Mouse (Mus musculus) MEL (cell line): ENCODE data around the gene Tarsl2. TPM values are rescaled to one million over a fixed set of nuclear protein-coding genes. Genes with fewer than 3 reads are reported as not detected.

Experiments
- DNase-seq: peaks from one replicate; pipeline ENCODE4 v3.0.0; 2011; ENCODE audit warnings: low read depth, low spot score
- H3K27ac ChIP-seq: 2 replicates; pipeline ENCODE4 v1.5.1; 2012; ENCODE audit warnings: low read depth, mild to moderate bottlenecking, control low read depth, low read length, moderate library complexity; ENCODE audit not compliant: control insufficient read depth
- H3K27me3 ChIP-seq, 2 experiments: fragments of 150-350 bp in 1 of 2; sonication (generic) in 1 of 2; 2 replicates each; pipeline ENCODE4 v1.6.1; 2012; ENCODE audit warnings: low read length in 2 of 2, mild to moderate bottlenecking in 2 of 2, improper control_type of control experiment in 1 of 2, moderate library complexity in 1 of 2; ENCODE audit not compliant: insufficient read depth in 2 of 2, control insufficient read depth in 1 of 2
- H3K36me3 ChIP-seq, 2 experiments: 2 replicates each; pipeline ENCODE4 v1.6.1; 2012 to 2014; ENCODE audit warnings: low read length in 2 of 2, improper control_type of control experiment in 1 of 2, inconsistent platforms in 1 of 2, mild to moderate bottlenecking in 1 of 2; ENCODE audit not compliant: insufficient read depth in 2 of 2, control insufficient read depth in 1 of 2
- H3K4me1 ChIP-seq, 2 experiments: fragments of 150-350 bp in 1 of 2; sonication (generic) in 1 of 2; 2 replicates each; pipeline ENCODE4 v1.6.1; 2012; ENCODE audit warnings: low read length in 2 of 2, improper control_type of control experiment in 1 of 2, mild to moderate bottlenecking in 1 of 2; ENCODE audit not compliant: insufficient read depth in 2 of 2, control insufficient read depth in 1 of 2
- H3K4me3 ChIP-seq, 2 experiments: fragments of 150-350 bp in 1 of 2; sonication (generic) in 1 of 2; 2 replicates each; pipeline ENCODE4 v1.5.1; 2012; ENCODE audit warnings: low read depth in 2 of 2, low read length in 2 of 2, mild to moderate bottlenecking in 2 of 2, moderate library complexity in 2 of 2, control low read depth in 1 of 2, improper control_type of control experiment in 1 of 2; ENCODE audit not compliant: control insufficient read depth in 1 of 2, insufficient read depth in 1 of 2
- H3K79me2 ChIP-seq: 2 replicates; pipeline ENCODE4 v1.6.1; 2012; ENCODE audit warnings: mild to moderate bottlenecking, low read length, moderate library complexity; ENCODE audit not compliant: control insufficient read depth, poor library complexity, insufficient read depth
- H3K9ac ChIP-seq: 2 replicates; pipeline ENCODE4 v1.6.1; 2012; ENCODE audit warnings: low read depth, mild to moderate bottlenecking, control low read depth, low read length, moderate library complexity; ENCODE audit not compliant: control insufficient read depth, poor library complexity, severe bottlenecking
- H3K9me3 ChIP-seq: fragments of 150-350 bp; sonication (generic); replicated peaks from 2 replicates; pipeline ENCODE4 v1.6.1; 2012; ENCODE audit warnings: mild to moderate bottlenecking, low read length, improper control_type of control experiment, moderate library complexity; ENCODE audit not compliant: insufficient read depth
- BHLHE40 ChIP-seq: IDR thresholded peaks from 2 replicates; pipeline ENCODE4 v1.6.1; 2012; ENCODE audit warnings: low read depth, mild to moderate bottlenecking, inconsistent platforms, low read length, improper control_type of control experiment, borderline replicate concordance
- CHD2 ChIP-seq: IDR thresholded peaks from 2 replicates; pipeline ENCODE4 v1.6.1; 2011; ENCODE audit warnings: low read length, improper control_type of control experiment
- ETS1 ChIP-seq: IDR thresholded peaks from 2 replicates; pipeline ENCODE4 v1.6.1; 2012; ENCODE audit warnings: low read depth, mild to moderate bottlenecking, inconsistent platforms, low read length, improper control_type of control experiment, moderate library complexity
- GABPA ChIP-seq: IDR thresholded peaks from 2 replicates; pipeline ENCODE4 v1.6.1; 2012; ENCODE audit warnings: low read depth, mild to moderate bottlenecking, inconsistent platforms, low read length, improper control_type of control experiment, moderate library complexity
- GATA1 ChIP-seq: IDR thresholded peaks from 2 replicates; pipeline ENCODE4 v1.6.1; 2011; ENCODE audit warnings: low read depth, low read length, improper control_type of control experiment
- HCFC1 ChIP-seq: IDR thresholded peaks from 2 replicates; pipeline ENCODE4 v1.6.1; 2012; ENCODE audit warnings: low read depth, mild to moderate bottlenecking, inconsistent platforms, low read length, improper control_type of control experiment, moderate library complexity
- JUND ChIP-seq: IDR thresholded peaks from 2 replicates; pipeline ENCODE4 v1.6.1; 2011; ENCODE audit warnings: low read depth, mild to moderate bottlenecking, improper control_type of control experiment, low read length
- MAFK ChIP-seq: IDR thresholded peaks from 2 replicates; pipeline ENCODE4 v1.6.1; 2011; ENCODE audit warnings: low read depth, mild to moderate bottlenecking, low read length, improper control_type of control experiment, borderline replicate concordance
- MAZ ChIP-seq: IDR thresholded peaks from 2 replicates; pipeline ENCODE4 v1.6.1; 2012; ENCODE audit warnings: low read depth, mild to moderate bottlenecking, inconsistent platforms, low read length, improper control_type of control experiment
- MEF2A ChIP-seq: IDR thresholded peaks from 2 replicates; pipeline ENCODE4 v1.6.1; 2014; ENCODE audit warnings: low read depth, mild to moderate bottlenecking, inconsistent platforms, low read length, improper control_type of control experiment; ENCODE audit not compliant: poor library complexity, insufficient replicate concordance, severe bottlenecking; ENCODE audit errors: extremely low read depth
- MYB ChIP-seq: IDR thresholded peaks from 2 replicates; pipeline ENCODE4 v1.6.1; 2011; ENCODE audit warnings: mild to moderate bottlenecking, low read depth, low read length, improper control_type of control experiment
- NELFE ChIP-seq: IDR thresholded peaks from 2 replicates; pipeline ENCODE4 v1.6.1; 2011; ENCODE audit warnings: low read depth, low read length, improper control_type of control experiment
- POLR2A ChIP-seq, 2 experiments: IDR thresholded peaks; 2 replicates each; pipeline ENCODE4 v1.6.1; 2011 to 2012; ENCODE audit warnings: low read length in 2 of 2, mild to moderate bottlenecking in 2 of 2, control low read depth in 1 of 2, improper control_type of control experiment in 1 of 2, low read depth in 1 of 2, moderate library complexity in 1 of 2; ENCODE audit not compliant: control insufficient read depth in 1 of 2, insufficient read depth in 1 of 2, poor library complexity in 1 of 2
- POLR2AphosphoS5 ChIP-seq: IDR thresholded peaks from 2 replicates; pipeline ENCODE4 v1.6.1; 2012; ENCODE audit warnings: low read depth, borderline replicate concordance, mild to moderate bottlenecking, inconsistent platforms, low read length, moderate library complexity, mixed read lengths
- RAD21 ChIP-seq: IDR thresholded peaks from 2 replicates; pipeline ENCODE4 v1.6.1; 2011; ENCODE audit warnings: mild to moderate bottlenecking, low read depth, low read length, improper control_type of control experiment
- RCOR1 ChIP-seq: IDR thresholded peaks from 2 replicates; pipeline ENCODE4 v1.6.1; 2012; ENCODE audit warnings: low read depth, mild to moderate bottlenecking, inconsistent platforms, low read length, improper control_type of control experiment
- SIN3A ChIP-seq: IDR thresholded peaks from 2 replicates; pipeline ENCODE4 v1.6.1; 2012; ENCODE audit warnings: low read length, improper control_type of control experiment, inconsistent platforms
- TCF12 ChIP-seq: IDR thresholded peaks from 2 replicates; pipeline ENCODE4 v1.6.1; 2014; ENCODE audit warnings: low read depth, mild to moderate bottlenecking, inconsistent platforms, low read length, improper control_type of control experiment, moderate library complexity
- UBTF ChIP-seq: IDR thresholded peaks from 2 replicates; pipeline ENCODE4 v1.6.1; 2012; ENCODE audit warnings: low read depth, mild to moderate bottlenecking, inconsistent platforms, low read length, improper control_type of control experiment, moderate library complexity, borderline replicate concordance; ENCODE audit not compliant: insufficient read depth
- USF2 ChIP-seq, 2 experiments: IDR thresholded peaks; 2 replicates each; pipeline ENCODE4 v1.6.1; 2011 to 2012; ENCODE audit warnings: improper control_type of control experiment in 2 of 2, low read length in 2 of 2, borderline replicate concordance in 1 of 2, inconsistent platforms in 1 of 2, low read depth in 1 of 2, mild to moderate bottlenecking in 1 of 2; ENCODE audit not compliant: insufficient read depth in 1 of 2
- ZNF384 ChIP-seq: IDR thresholded peaks from 2 replicates; pipeline ENCODE4 v1.6.1; 2012; ENCODE audit warnings: low read depth, mild to moderate bottlenecking, inconsistent platforms, low read length, improper control_type of control experiment
- polyA plus RNA-seq, 2 experiments: library from polyadenylated mRNA; stranded (reverse) in 1 of 2; unstranded in 1 of 2; fragments of >175 nt in 1 of 2; fragments of >200 nt in 1 of 2; gene quantifications; 2 replicates each; pipeline versions ENCODE4 v1.2.1 to v1.2.4; 2012; ENCODE audit warnings: low replicate concordance in 2 of 2, low read depth in 1 of 2; ENCODE audit not compliant: insufficient read length in 2 of 2, insufficient read depth in 1 of 2, missing spikeins in 1 of 2
- total RNA-seq: library from RNA; depleted of rRNA; stranded (reverse); fragments of 300-350 nt; gene quantifications from 2 replicates; pipeline ENCODE4 v1.2.3, GENCODE M21; 2012

Tarsl2 gene
- total and polyA plus RNA-seq, 3 experiments: 18.7 to 26.3 TPM; not detected in 1

DNA sequence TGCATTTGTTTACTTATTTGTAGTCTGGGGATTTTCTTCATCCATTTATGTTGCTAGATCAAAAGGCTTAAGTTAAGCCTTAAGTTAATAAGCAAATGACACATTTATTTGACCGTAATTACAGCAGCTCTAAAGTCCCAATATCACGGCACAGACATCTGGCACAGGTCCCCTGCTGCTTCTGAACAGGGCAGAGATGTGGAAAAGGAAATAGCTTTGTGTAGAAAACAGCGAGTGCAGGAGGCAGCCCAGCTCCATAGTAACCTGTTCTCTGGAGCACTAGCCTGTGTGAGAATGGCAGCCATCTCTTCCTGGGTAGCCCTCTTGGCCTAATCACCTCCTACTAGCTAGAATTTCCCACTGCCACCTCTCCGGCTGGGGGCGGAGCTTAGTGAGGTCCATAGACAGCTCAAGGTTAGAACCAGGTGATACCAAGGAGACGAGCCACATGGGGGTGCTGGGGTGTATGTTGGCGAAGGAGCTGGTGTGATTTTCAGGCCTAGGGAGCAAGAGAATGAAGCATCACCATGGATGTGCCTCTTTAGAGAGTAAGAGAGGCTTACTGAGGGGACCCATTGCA, 39.6 kb downstream of the Tarsl2 start:
- no peaks in the 10 kb centered on the region for H3K27me3 ChIP-seq
- no peak for DNase-seq
- TF ChIP-seq MEF2A (no peak), MAZ (no peak), RCOR1 (no peak), JUND (no peak), POLR2A (IDR thresholded peaks at IDR 0.05; ENCODE audit: control insufficient read depth in 1 of 2, insufficient read depth in 1 of 2, low read depth in 1 of 2, low read length in 2 of 2, poor library complexity in 1 of 2) (no peak), MAFK (no peak), ZNF384 (no peak), USF2 (IDR thresholded peaks at IDR 0.05; ENCODE audit: borderline replicate concordance in 1 of 2, insufficient read depth in 1 of 2, low read depth in 1 of 2, low read length in 2 of 2) (no peak), BHLHE40 (no peak)
- peaks cover 0 to under 1% of the 10 kb centered on the region in 2 experiments; a peak in 1 of 4 replicates for H3K36me3 ChIP-seq
- H3K9me3 ChIP-seq: no peaks in the 10 kb centered on the region
- H3K4me3 ChIP-seq: no peak overlapping the region
- H3K27ac ChIP-seq: no peak overlapping the region
- H3K9ac ChIP-seq: no peak overlapping the region
- no peaks in the 10 kb centered on the region for H3K79me2 ChIP-seq
- no peaks in the 10 kb centered on the region for H3K4me1 ChIP-seq

DNA sequence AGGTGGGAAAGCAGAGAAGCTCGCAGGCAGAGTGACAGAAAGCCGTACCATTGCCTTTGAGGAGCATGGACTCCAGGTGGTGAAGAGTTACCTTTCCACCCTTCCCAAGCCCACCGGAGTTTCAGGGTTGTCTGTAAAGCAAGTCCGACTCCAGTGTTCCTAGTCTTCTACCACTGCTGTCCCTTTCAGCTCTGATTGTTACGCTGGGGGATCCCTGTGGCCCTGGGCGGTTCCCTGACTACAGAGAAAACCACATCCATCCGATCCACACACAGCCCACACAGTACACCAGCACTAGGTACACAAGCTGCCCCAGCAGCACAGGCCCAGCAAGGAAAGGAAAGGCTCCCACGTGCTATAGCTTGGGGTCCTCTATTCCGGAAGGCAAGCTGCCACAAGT, 42.0 kb downstream of the Tarsl2 start:
- Histone ChIP-seq H3K9me3 (no peaks in the 10 kb centered on the region), H3K27ac (no peak overlapping the region), H3K4me1 (no peaks in the 10 kb centered on the region), H3K4me3 (no peak overlapping the region), H3K36me3 (no peaks in the 10 kb centered on the region), H3K9ac (no peak overlapping the region), H3K79me2 (no peaks in the 10 kb centered on the region), H3K27me3 (no peaks in the 10 kb centered on the region)
- no peak for TF ChIP-seq MAFK
- TF ChIP-seq GATA1: no peak
- no peak for TF ChIP-seq UBTF
- no peak for TF ChIP-seq TCF12
- no peak for TF ChIP-seq SIN3A
- no peak for TF ChIP-seq CHD2
- no peak for TF ChIP-seq RAD21
- TF ChIP-seq MYB: no peak
- no peak for TF ChIP-seq HCFC1
- TF ChIP-seq GABPA: no peak
- no peak for TF ChIP-seq JUND
- no peak for TF ChIP-seq POLR2A (IDR thresholded peaks at IDR 0.05; ENCODE audit: control insufficient read depth in 1 of 2, insufficient read depth in 1 of 2, low read depth in 1 of 2, low read length in 2 of 2, poor library complexity in 1 of 2)
- TF ChIP-seq ETS1: no peak
- no peak for TF ChIP-seq NELFE
- TF ChIP-seq POLR2AphosphoS5: no peak
- TF ChIP-seq RCOR1: no peak
- DNase-seq: no peak
